Mouse (Mus musculus): ENCODE measurements around the gene Polr3c.
A peak's percentile ranks its signal among the peaks of the same experiment; 100 is the strongest.
"Not testable (repeated sequence)": the region's sequence is repeated elsewhere in the genome, so short reads cannot be mapped to it uniquely, and the experiment has no call there.

The Polr3c gene

GRCm38 (mm10) chr3:96727343-96727827 is at the start of gene Polr3c, which contains the start of gene Rnf115:
TSS of gene Polr3c (minus strand) at chr3:96727628.
TSS of gene Rnf115 (plus strand) at chr3:96727664.
- DNase-seq = peak; percentile 98

DNA sequence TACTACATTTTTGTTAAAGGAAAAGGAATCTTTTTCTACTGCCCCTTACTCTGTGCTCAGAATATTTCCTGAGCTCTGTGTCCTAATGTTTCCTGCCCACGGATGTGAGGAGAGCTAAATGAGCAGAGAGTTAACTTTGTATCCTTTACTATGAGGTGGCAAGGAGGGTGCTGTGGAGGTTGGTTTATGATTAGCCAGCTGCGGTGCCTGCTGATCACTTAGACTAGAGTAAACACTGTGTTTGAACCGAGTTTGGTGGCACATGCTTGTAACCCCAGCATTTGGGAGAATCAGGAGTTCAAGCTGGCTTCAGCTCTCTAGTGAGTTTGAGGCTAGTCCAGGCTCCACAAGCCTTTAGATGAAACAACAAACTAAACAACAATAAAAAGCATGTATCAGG is 49.7 kb upstream of the Polr3c start:
- DNase-seq = peak; percentile 69

DNA sequence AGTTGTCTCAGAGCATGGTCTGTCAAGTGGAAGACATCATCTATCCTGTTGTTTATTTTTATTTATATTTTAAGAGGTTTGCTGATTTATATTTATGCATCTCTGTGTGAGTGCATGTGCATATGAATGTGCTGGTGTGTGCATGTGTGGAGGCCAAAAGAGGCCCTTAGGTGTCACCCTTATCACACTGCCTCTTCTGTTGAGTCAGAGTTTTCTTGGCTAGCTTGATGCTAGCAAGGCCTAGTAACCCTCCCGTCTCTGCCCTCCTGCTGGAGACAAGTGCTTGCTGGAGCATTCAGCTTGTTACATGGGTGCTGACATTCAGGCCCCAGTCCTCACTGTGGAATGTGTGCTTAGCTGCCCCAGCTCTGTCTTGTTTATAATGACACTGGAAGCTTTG is 45.5 kb upstream of the Polr3c start:
- peak; percentile 20 for DNase-seq

GRCm38 (mm10) chr3:96769971-96770370 is 42.5 kb upstream of the Polr3c start:
- no peak for DNase-seq

DNA sequence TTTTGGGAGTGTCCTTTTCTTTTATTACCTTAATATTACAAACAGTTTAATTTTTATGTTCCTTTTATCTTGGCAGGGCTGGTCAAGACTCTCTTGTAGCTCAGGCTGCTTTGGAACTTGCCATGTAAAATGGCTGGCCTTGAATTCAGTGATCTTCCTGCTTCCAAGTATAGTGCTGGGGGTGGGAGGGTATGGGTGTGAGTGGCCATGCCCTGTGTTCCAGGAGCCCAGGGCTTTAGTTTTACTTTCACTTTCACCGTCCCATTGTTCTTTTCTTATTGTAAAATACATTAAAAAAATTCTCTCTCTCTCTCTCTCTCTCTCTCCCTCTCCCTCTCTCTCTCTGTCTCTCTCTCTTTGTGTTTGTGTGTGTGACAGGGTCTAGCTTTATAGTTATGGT is 37.1 kb upstream of the Polr3c start:
- DNase-seq = no peak

GRCm38 (mm10) chr3:96759695-96760094 is 32.3 kb upstream of the Polr3c start:
- no peak for DNase-seq

- DNase-seq = no peak
Measured at GRCm38 (mm10) chr3:96757691-96758090, 30.3 kb upstream of the Polr3c start.

- DNase-seq = no peak
Measured at GRCm38 (mm10) chr3:96755935-96756334, 28.5 kb upstream of the Polr3c start.

GRCm38 (mm10) chr3:96746829-96747228 is 19.4 kb upstream of the Polr3c start:
- no peak for DNase-seq

DNA sequence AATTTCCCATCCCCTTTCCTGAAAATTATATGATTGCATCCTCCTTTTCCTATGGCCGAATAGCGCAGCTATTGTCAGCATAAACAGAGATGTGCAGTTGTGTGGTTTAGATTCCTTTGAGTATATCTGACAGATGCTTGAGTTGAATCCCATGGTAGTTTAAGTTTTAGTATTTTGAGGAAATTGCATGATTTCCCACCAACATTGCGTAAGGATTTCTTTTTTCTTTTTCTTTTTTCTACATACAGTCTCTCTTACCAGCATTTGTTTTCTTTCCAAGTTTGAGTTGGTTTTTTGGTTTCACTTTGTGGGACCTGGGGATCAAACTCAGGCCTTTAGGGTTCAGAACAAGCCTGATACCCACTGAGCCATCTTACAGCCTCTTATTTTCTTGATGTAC is 16.9 kb upstream of the Polr3c start:
- DNase-seq = no peak

DNA sequence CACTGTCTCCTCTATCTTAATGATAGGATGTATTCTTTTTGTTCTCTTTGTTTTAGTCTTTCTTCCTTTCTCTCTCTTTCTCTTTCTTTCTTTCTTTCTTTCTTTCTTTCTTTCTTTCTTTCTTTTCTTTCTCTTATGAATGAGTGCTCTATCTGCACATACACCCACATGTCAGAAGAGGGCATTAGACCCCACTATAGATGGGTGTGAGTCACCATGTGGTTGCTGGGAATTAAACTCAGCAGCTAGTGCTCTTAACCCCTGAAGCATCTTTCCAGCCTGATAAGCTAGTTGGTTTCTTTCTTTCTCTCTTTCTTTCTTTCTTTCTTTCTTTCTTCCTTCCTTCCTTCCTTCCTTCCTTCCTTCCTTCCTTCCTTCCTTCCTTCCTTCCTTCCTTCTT is 12.9 kb upstream of the Polr3c start:
- DNase-seq = not testable (repeated sequence)

GRCm38 (mm10) chr3:96737995-96738394 is 10.6 kb upstream of the Polr3c start:
- DNase-seq = peak; percentile 28

DNA sequence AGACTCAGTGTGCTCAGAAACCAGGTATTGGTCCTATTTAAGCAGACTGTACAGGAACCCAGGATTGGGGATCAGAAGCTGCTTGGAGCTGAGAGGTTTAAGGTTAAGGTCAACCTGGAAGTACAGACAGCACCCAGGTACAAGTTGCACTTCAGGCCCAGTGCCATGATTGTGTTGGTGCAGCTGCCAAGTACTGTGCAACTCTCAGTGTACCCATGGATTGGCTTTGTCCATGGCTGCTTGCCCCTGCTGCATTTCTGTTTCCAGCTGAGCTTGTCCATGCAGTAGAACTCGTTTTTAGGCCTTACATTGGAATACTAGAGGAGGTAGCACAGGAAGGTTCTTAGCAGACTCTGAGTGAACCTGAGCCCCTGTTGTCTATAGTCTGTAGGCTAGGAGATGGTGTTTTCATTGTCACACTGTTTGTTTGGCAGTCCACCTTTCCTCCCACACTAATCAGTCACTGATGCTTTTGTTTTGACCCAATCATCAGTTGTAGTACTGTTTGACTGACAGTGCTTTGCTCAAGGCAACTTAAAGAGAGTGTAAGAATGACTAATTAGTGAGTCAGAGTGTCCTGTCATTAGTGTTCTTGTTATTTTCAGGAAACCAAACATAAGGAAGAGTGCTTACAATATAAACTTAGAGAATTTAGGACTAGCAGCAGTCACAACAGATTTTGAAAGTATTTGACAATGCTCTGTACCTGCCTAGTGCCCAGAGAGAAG is 9.7 kb upstream of the Polr3c start:
- peak; percentile 22 for DNase-seq

DNA sequence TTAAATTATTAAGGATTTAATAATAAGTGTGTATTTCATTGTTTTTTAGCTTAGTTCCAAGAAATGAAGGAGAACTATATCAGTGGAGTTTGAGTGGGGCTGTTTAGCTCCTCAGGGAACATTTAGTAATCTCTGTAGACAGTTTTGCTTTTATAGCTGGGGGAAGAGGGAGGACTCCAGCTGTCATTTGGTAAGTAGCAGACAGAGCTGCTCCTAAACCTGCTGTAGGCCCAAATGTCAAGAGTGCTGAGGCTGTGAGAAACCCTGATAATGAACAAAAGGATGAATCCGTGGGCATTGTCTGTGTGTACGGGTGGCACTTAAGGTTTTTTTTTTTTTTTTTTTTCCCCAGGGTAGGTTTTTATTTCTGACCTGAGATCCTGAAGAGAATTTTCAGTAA is 7.8 kb upstream of the Polr3c start:
- no peak for DNase-seq

- no peak for DNase-seq
Measured at GRCm38 (mm10) chr3:96733984-96734383, 6.6 kb upstream of the Polr3c start.

DNA sequence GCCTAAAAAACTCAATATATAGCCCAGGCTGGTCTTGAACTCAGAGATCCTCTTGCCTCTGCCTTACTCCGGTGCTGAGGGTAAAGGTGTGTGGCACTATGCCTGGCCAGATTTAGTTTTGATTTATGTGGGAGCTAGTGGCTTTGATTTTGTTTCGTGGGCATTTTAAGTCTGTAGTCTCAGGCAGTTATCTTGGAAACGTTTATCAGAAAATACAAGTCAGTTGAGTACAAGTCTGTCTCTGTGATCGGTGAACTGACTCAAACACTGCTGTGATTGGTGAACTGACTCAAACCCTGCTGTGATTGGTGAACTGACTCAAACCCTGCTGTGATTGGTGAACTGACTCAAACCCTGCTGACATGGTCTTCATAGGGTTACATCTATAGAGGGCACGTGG is 3.4 kb upstream of the Polr3c start:
- DNase-seq = no peak

- DNase-seq = no peak
Measured at GRCm38 (mm10) chr3:96729403-96729784, 2.0 kb upstream of the Polr3c start.

GRCm38 (mm10) chr3:96728634-96729402 is 1.4 kb upstream of the Polr3c start:
- DNase-seq = no peak

- no peak for DNase-seq
Measured at GRCm38 (mm10) chr3:96727828-96728633, 603 bp upstream of the Polr3c start.

- DNase-seq = no peak
Measured at GRCm38 (mm10) chr3:96719173-96719572, 8.3 kb downstream of the Polr3c start.

- DNase-seq = no peak
Measured at GRCm38 (mm10) chr3:96715854-96716253, 11.6 kb downstream of the Polr3c start.

DNA sequence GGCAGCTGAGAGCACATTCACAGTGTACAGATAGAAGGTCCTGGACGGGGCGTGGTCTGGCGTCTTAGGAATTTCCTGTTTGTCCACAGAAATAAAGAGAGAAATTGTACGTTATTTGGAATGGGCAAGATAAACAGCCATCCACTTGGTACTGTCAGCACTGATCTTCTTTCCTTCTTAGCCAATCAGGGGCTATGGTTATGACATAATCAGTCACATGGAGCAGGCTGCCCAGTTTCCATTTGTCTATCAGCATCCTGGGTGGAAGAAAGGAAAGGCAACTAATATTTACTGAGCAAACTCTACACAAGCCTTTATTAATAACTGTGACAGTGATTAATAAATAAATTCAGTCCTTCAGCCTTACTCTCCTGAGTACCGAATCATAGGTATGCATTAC is 13.1 kb downstream of the Polr3c start:
- DNase-seq = no peak

- no peak for DNase-seq
Measured at GRCm38 (mm10) chr3:96708684-96709064, 18.8 kb downstream of the Polr3c start.

Measured in kidney, adult 9 months (tissue).